Mouse (Mus musculus) MEL (cell line): Measurements from ENCODE around the gene Vsig2. TPM values are rescaled to one million over a fixed set of nuclear protein-coding genes. Genes with fewer than 3 reads are reported as not detected.

Experiments used
- DNase-seq: peaks from one replicate; pipeline ENCODE4 v3.0.0; 2011; ENCODE audit warnings: low read depth, low spot score
- H3K27ac ChIP-seq: 2 replicates; pipeline ENCODE4 v1.5.1; 2012; ENCODE audit warnings: low read depth, mild to moderate bottlenecking, control low read depth, low read length, moderate library complexity; ENCODE audit not compliant: control insufficient read depth
- H3K27me3 ChIP-seq, 2 experiments: fragments of 150-350 bp in 1 of 2; sonication (generic) in 1 of 2; 2 replicates each; pipeline ENCODE4 v1.6.1; 2012; ENCODE audit warnings: low read length in 2 of 2, mild to moderate bottlenecking in 2 of 2, improper control_type of control experiment in 1 of 2, moderate library complexity in 1 of 2; ENCODE audit not compliant: insufficient read depth in 2 of 2, control insufficient read depth in 1 of 2
- H3K36me3 ChIP-seq, 2 experiments: 2 replicates each; pipeline ENCODE4 v1.6.1; 2012 to 2014; ENCODE audit warnings: low read length in 2 of 2, improper control_type of control experiment in 1 of 2, inconsistent platforms in 1 of 2, mild to moderate bottlenecking in 1 of 2; ENCODE audit not compliant: insufficient read depth in 2 of 2, control insufficient read depth in 1 of 2
- H3K4me1 ChIP-seq, 2 experiments: fragments of 150-350 bp in 1 of 2; sonication (generic) in 1 of 2; 2 replicates each; pipeline ENCODE4 v1.6.1; 2012; ENCODE audit warnings: low read length in 2 of 2, improper control_type of control experiment in 1 of 2, mild to moderate bottlenecking in 1 of 2; ENCODE audit not compliant: insufficient read depth in 2 of 2, control insufficient read depth in 1 of 2
- H3K4me3 ChIP-seq, 2 experiments: fragments of 150-350 bp in 1 of 2; sonication (generic) in 1 of 2; 2 replicates each; pipeline ENCODE4 v1.5.1; 2012; ENCODE audit warnings: low read depth in 2 of 2, low read length in 2 of 2, mild to moderate bottlenecking in 2 of 2, moderate library complexity in 2 of 2, control low read depth in 1 of 2, improper control_type of control experiment in 1 of 2; ENCODE audit not compliant: control insufficient read depth in 1 of 2, insufficient read depth in 1 of 2
- H3K79me2 ChIP-seq: 2 replicates; pipeline ENCODE4 v1.6.1; 2012; ENCODE audit warnings: mild to moderate bottlenecking, low read length, moderate library complexity; ENCODE audit not compliant: control insufficient read depth, poor library complexity, insufficient read depth
- H3K9ac ChIP-seq: 2 replicates; pipeline ENCODE4 v1.6.1; 2012; ENCODE audit warnings: low read depth, mild to moderate bottlenecking, control low read depth, low read length, moderate library complexity; ENCODE audit not compliant: control insufficient read depth, poor library complexity, severe bottlenecking
- H3K9me3 ChIP-seq: fragments of 150-350 bp; sonication (generic); replicated peaks from 2 replicates; pipeline ENCODE4 v1.6.1; 2012; ENCODE audit warnings: mild to moderate bottlenecking, low read length, improper control_type of control experiment, moderate library complexity; ENCODE audit not compliant: insufficient read depth
- CTCF ChIP-seq, 3 experiments: IDR thresholded peaks in 2 of 3; conservative IDR thresholded peaks in 1 of 3; 2 replicates each; pipeline ENCODE4 v1.5.1; 2011 to 2012; ENCODE audit warnings: low read length in 3 of 3, low read depth in 2 of 3, mild to moderate bottlenecking in 2 of 3, improper control_type of control experiment in 1 of 3, inconsistent platforms in 1 of 3, mixed read lengths in 1 of 3, moderate library complexity in 1 of 3; ENCODE audit not compliant: control insufficient read depth in 1 of 3, insufficient read depth in 1 of 3, poor library complexity in 1 of 3, severe bottlenecking in 1 of 3
- EP300 ChIP-seq, 2 experiments: IDR thresholded peaks; 2 replicates each; pipeline ENCODE4 v1.6.1; 2011; ENCODE audit warnings: improper control_type of control experiment in 2 of 2, low read length in 2 of 2, low read depth in 1 of 2, mild to moderate bottlenecking in 1 of 2
- JUND ChIP-seq: IDR thresholded peaks from 2 replicates; pipeline ENCODE4 v1.6.1; 2011; ENCODE audit warnings: low read depth, mild to moderate bottlenecking, improper control_type of control experiment, low read length
- KAT2A ChIP-seq: conservative IDR thresholded peaks from 2 replicates; pipeline ENCODE4 v1.6.1; 2012; ENCODE audit warnings: low read depth, low read length, improper control_type of control experiment, inconsistent platforms
- MAX ChIP-seq: IDR thresholded peaks from 2 replicates; pipeline ENCODE4 v1.6.1; 2011; ENCODE audit warnings: low read length, improper control_type of control experiment
- MAZ ChIP-seq: IDR thresholded peaks from 2 replicates; pipeline ENCODE4 v1.6.1; 2012; ENCODE audit warnings: low read depth, mild to moderate bottlenecking, inconsistent platforms, low read length, improper control_type of control experiment
- MYB ChIP-seq: IDR thresholded peaks from 2 replicates; pipeline ENCODE4 v1.6.1; 2011; ENCODE audit warnings: mild to moderate bottlenecking, low read depth, low read length, improper control_type of control experiment
- NRF1 ChIP-seq: IDR thresholded peaks from 2 replicates; pipeline ENCODE4 v1.6.1; 2014; ENCODE audit warnings: low read depth, mild to moderate bottlenecking, inconsistent platforms, low read length, improper control_type of control experiment, moderate library complexity; ENCODE audit not compliant: poor library complexity, insufficient read depth, severe bottlenecking
- POLR2A ChIP-seq, 2 experiments: IDR thresholded peaks; 2 replicates each; pipeline ENCODE4 v1.6.1; 2011 to 2012; ENCODE audit warnings: low read length in 2 of 2, mild to moderate bottlenecking in 2 of 2, control low read depth in 1 of 2, improper control_type of control experiment in 1 of 2, low read depth in 1 of 2, moderate library complexity in 1 of 2; ENCODE audit not compliant: control insufficient read depth in 1 of 2, insufficient read depth in 1 of 2, poor library complexity in 1 of 2
- RAD21 ChIP-seq: IDR thresholded peaks from 2 replicates; pipeline ENCODE4 v1.6.1; 2011; ENCODE audit warnings: mild to moderate bottlenecking, low read depth, low read length, improper control_type of control experiment
- SIN3A ChIP-seq: IDR thresholded peaks from 2 replicates; pipeline ENCODE4 v1.6.1; 2012; ENCODE audit warnings: low read length, improper control_type of control experiment, inconsistent platforms
- TAL1 ChIP-seq: IDR thresholded peaks from 2 replicates; pipeline ENCODE4 v1.6.1; 2012; ENCODE audit warnings: mild to moderate bottlenecking, inconsistent platforms, low read length, moderate library complexity, mixed read lengths
- TBP ChIP-seq: IDR thresholded peaks from 2 replicates; pipeline ENCODE4 v1.8.0; 2011; ENCODE audit warnings: low read depth, low read length, improper control_type of control experiment
- USF1 ChIP-seq: IDR thresholded peaks from 2 replicates; pipeline ENCODE4 v1.6.1; 2014; ENCODE audit warnings: low read depth, mild to moderate bottlenecking, inconsistent platforms, low read length, improper control_type of control experiment, moderate library complexity
- USF2 ChIP-seq, 2 experiments: IDR thresholded peaks; 2 replicates each; pipeline ENCODE4 v1.6.1; 2011 to 2012; ENCODE audit warnings: improper control_type of control experiment in 2 of 2, low read length in 2 of 2, borderline replicate concordance in 1 of 2, inconsistent platforms in 1 of 2, low read depth in 1 of 2, mild to moderate bottlenecking in 1 of 2; ENCODE audit not compliant: insufficient read depth in 1 of 2
- ZNF384 ChIP-seq: IDR thresholded peaks from 2 replicates; pipeline ENCODE4 v1.6.1; 2012; ENCODE audit warnings: low read depth, mild to moderate bottlenecking, inconsistent platforms, low read length, improper control_type of control experiment
- polyA plus RNA-seq, 2 experiments: library from polyadenylated mRNA; stranded (reverse) in 1 of 2; unstranded in 1 of 2; fragments of >175 nt in 1 of 2; fragments of >200 nt in 1 of 2; gene quantifications; 2 replicates each; pipeline versions ENCODE4 v1.2.1 to v1.2.4; 2012; ENCODE audit warnings: low replicate concordance in 2 of 2, low read depth in 1 of 2; ENCODE audit not compliant: insufficient read length in 2 of 2, insufficient read depth in 1 of 2, missing spikeins in 1 of 2
- total RNA-seq: library from RNA; depleted of rRNA; stranded (reverse); fragments of 300-350 nt; gene quantifications from 2 replicates; pipeline ENCODE4 v1.2.3, GENCODE M21; 2012

Gene Vsig2
- total and polyA plus RNA-seq, 3 experiments, result 0.64 TPM; not detected in 2

GRCm38 (mm10) chr9:37554838-37555748 is 16.0 kb downstream of the Vsig2 start, which contains the start of gene Siae:
Gene Siae (plus strand): TSS chr9:37555698.
- H3K4me1 ChIP-seq, result peaks cover 6 to 28% of the 10 kb centered on the region in 2 experiments
- TF ChIP-seq RAD21, result no peak
- TF ChIP-seq USF1, result no peak
- no peak for TF ChIP-seq USF2 (IDR thresholded peaks at IDR 0.05; ENCODE audit: borderline replicate concordance in 1 of 2, insufficient read depth in 1 of 2, low read depth in 1 of 2, low read length in 2 of 2)
- no peak for TF ChIP-seq SIN3A
- TF ChIP-seq JUND, result no peak
- no peak for TF ChIP-seq TAL1
- no peak for TF ChIP-seq TBP
- TF ChIP-seq KAT2A, result no peak
- TF ChIP-seq POLR2A (IDR thresholded peaks at IDR 0.05; ENCODE audit: control insufficient read depth in 1 of 2, insufficient read depth in 1 of 2, low read depth in 1 of 2, low read length in 2 of 2, poor library complexity in 1 of 2), result no peak
- peak within 1 kb of the TSS in 1 of 2 experiments; percentile 8; a peak in 1 of 4 replicates for H3K4me3 ChIP-seq
- DNase-seq, result no peak
- peak within 1 kb of the TSS; percentile 75 for H3K27ac ChIP-seq
- H3K36me3 ChIP-seq, result peaks cover 0 to 24% of the 10 kb centered on the region in 2 experiments; a peak in 2 of 4 replicates
- peak within 1 kb of the TSS; percentile 37 for H3K9ac ChIP-seq
- no peaks in the 10 kb centered on the region for H3K27me3 ChIP-seq
- no peaks in the 10 kb centered on the region for H3K9me3 ChIP-seq
- H3K79me2 ChIP-seq, result no peaks in the 10 kb centered on the region

GRCm38 (mm10) chr9:37556366-37556765 is 17.3 kb downstream of the Vsig2 start:
- DNase-seq, result no peak
- Histone ChIP-seq H3K9ac (no peak overlapping the region), H3K4me3 (no peak overlapping the region), H3K79me2 (no peaks in the 10 kb centered on the region), H3K27ac (no peak overlapping the region), H3K36me3 (peaks cover 0 to 24% of the 10 kb centered on the region in 2 experiments; a peak in 2 of 4 replicates), H3K4me1 (peaks cover 6 to 33% of the 10 kb centered on the region in 2 experiments), H3K9me3 (no peaks in the 10 kb centered on the region), H3K27me3 (no peaks in the 10 kb centered on the region)
- no peak for TF ChIP-seq CTCF (IDR thresholded peaks at IDR 0.05 in 2 of 3, conservative IDR thresholded peaks at IDR 0.05 in 1 of 3; ENCODE audit: control insufficient read depth in 1 of 3, insufficient read depth in 1 of 3, low read depth in 2 of 3, low read length in 3 of 3, poor library complexity in 1 of 3, severe bottlenecking in 1 of 3)
- TF ChIP-seq USF1, result 0 out of 2 replicates have a peak, but pooled peaks have one; percentile 15

GRCm38 (mm10) chr9:37560617-37561016 is 21.6 kb downstream of the Vsig2 start:
- peak; percentile 58 for DNase-seq
- no peak overlapping the region for H3K9ac ChIP-seq
- TF ChIP-seq EP300 (IDR thresholded peaks at IDR 0.05; ENCODE audit: low read depth in 1 of 2, low read length in 2 of 2), result peak in 1 of 2 experiments; percentile 57; a peak in 1 of 4 replicates
- peak; percentile 42 for TF ChIP-seq TAL1
- TF ChIP-seq MYB, result no peak
- TF ChIP-seq MAX, result no peak
- TF ChIP-seq NRF1, result no peak
- TF ChIP-seq ZNF384, result peak; percentile 88
- TF ChIP-seq USF2 (IDR thresholded peaks at IDR 0.05; ENCODE audit: borderline replicate concordance in 1 of 2, insufficient read depth in 1 of 2, low read depth in 1 of 2, low read length in 2 of 2), result no peak
- TF ChIP-seq MAZ, result no peak
- no peaks in the 10 kb centered on the region for H3K79me2 ChIP-seq
- H3K27ac ChIP-seq, result no peak overlapping the region
- H3K9me3 ChIP-seq, result no peaks in the 10 kb centered on the region
- H3K27me3 ChIP-seq, result no peaks in the 10 kb centered on the region
- peaks cover 4 to 16% of the 10 kb centered on the region in 2 experiments for H3K4me1 ChIP-seq
- no peak overlapping the region for H3K4me3 ChIP-seq
- H3K36me3 ChIP-seq, result peaks cover 0 to 21% of the 10 kb centered on the region in 2 experiments; a peak in 2 of 4 replicates
